Mouse (Mus musculus) neural tube, embryonic 10.5 days (tissue): ENCODE results near the gene Rasal2.
A peak's percentile ranks its signal among the peaks of the same experiment; 100 is the strongest.
"Not testable (repeated sequence)": the region's sequence is repeated elsewhere in the genome, so short reads cannot be mapped to it uniquely, and the experiment has no call there.

Source experiments
- DNase-seq: peaks from one replicate; pipeline ENCODE4 v3.0.0-alpha.2; 2017; ENCODE audit warnings: low spot score; ENCODE audit errors: extremely low spot score

Gene Rasal2

DNA sequence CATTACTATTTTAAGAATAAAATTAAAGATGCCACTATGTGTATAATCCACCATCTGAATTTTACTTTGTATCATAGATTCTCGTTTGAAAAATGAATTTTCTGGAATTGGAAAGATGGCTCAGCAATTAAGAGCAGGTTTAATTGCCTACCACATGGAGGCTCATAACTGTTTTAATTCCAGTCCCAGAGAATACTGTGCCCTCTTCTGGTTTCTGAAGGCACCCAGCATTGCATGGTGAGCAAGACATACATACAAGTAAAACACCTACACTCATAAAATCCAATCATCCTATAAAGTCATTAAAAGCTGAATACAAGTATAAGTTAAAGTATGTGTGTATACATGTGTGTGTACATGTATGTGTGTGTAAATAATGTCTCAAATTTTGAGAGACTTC, 165.6 kb downstream of the Rasal2 start:
- no peak for DNase-seq

GRCm38 (mm10) chr1:157244453-157244790, 168.0 kb downstream of the Rasal2 start:
- DNase-seq = peak; percentile 30

GRCm38 (mm10) chr1:157243576-157244452, 168.6 kb downstream of the Rasal2 start:
- no peak for DNase-seq

DNA sequence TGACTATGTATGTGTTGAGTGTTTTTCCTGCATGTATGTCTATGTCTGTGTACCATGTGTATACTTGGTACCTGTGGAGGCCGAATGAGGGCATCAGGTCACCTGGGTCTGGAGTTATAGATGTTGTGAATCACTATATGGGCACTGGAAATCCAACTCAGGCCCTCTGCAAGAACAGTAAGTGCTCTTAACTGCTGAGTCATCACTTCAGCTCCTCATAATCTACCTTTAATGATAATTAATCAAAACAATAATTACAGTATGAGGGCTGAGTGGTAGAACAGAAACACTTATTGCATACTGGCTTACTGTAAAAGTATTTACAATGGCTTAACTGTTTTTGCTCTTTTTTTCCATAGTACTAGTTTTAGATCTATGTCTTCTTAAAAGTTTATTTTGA, 172.7 kb downstream of the Rasal2 start:
- no peak for DNase-seq

DNA sequence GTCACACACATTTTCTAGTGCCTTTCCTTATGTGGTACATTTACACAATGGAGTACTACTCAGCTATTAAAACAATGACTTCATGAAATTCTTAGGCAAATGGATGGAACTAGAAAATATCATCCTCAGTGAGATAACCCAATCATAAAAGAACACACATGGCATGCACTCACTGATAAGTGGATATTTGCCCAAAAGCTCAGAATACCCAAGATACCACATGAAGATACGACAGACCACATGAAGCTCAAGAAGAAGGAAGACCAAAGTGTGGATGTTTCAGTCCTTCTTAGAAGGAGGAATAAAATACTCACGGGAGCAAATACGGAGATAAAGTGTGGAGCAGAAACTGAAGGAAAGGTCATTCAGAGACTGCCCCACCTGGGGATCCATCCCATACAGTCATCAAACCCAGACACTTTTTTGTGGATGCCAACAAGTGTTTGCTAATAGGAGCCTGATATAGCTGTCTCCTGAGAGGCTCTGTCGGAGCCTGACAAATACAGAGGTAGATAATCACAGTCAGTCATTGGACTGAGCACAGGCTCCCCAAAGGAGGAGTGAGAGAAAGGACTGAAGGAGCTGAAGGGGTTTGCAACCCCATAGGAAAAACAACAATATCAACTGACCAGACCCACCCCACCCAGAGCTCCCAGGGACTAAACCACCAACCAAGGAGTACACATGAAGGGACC, 175.6 kb downstream of the Rasal2 start:
- DNase-seq = not testable (repeated sequence)

- DNase-seq = no peak
These were observed 178.9 kb downstream of the Rasal2 start for GRCm38 (mm10) chr1:157233451-157233850.

- no peak for DNase-seq
These were observed 180.0 kb downstream of the Rasal2 start for GRCm38 (mm10) chr1:157232372-157232771.

- no peak for DNase-seq
These were observed 181.4 kb downstream of the Rasal2 start for GRCm38 (mm10) chr1:157231016-157231415.

GRCm38 (mm10) chr1:157230386-157230785, 182.0 kb downstream of the Rasal2 start:
- DNase-seq = no peak

DNA sequence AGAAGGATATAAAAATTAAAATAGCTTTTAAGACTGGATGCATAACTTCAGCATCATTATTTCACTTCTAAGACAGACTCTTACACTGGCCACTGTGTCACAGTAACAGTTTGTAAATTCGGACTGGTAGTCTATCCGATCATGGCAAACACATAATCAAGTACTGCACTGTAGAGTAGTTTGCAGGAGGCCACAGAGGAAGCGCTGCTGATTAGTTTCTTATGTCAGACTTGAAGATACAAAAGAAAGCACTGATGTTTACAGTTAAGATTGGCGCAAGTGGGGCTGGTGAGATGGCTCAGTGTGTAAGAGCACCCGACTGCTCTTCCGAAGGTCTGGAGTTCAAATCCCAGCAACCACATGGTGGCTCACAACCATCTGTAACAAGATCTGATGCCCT, 187.4 kb downstream of the Rasal2 start:
- DNase-seq = no peak

GRCm38 (mm10) chr1:157220910-157221309, 191.5 kb downstream of the Rasal2 start:
- no peak for DNase-seq

- DNase-seq = no peak
These were observed 191.9 kb downstream of the Rasal2 start for GRCm38 (mm10) chr1:157220466-157220865.

GRCm38 (mm10) chr1:157208754-157209153, 203.6 kb downstream of the Rasal2 start:
- DNase-seq = no peak

- no peak for DNase-seq
These were observed 206.7 kb downstream of the Rasal2 start for GRCm38 (mm10) chr1:157205685-157206084.

DNA sequence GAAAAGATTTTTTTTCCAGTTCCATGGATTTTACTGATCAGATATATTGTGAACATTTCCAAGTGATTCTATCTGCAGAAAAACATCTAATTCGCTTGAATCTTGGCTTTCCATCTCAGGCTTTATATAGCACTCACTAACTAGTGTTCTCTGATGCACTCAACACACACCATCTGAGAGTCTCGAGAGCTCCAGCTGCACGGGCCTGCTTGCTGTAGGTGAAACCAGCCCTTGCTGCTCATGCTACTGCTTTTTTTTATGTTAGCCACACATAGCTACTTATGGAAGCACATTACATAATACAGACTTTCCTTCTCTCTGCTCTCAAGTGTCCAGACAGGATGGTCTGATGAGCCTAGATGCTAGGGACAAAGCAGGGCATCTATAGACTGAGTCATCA, 229.4 kb downstream of the Rasal2 start:
- no peak for DNase-seq

GRCm38 (mm10) chr1:157182431-157182830, 230.0 kb downstream of the Rasal2 start:
- DNase-seq = no peak

DNA sequence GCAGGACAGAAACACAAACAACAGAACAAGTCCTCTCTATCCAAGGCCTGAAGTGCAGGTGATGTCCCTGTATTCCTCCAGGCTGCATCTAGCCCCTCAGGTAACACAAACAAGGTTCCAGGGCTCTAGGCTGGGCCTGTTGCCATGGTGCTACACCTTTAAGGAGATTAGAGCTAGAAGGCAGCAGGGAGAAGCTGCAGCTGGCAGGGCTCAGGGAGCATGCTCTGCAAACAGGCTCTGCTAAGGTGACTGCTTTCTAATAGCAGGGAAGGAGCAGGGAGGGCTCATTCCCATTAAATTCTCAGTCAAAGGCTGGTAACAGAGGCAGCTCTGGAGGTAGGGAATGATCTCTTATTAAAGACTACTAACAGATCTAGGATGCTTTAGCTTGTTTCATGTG, 231.3 kb downstream of the Rasal2 start:
- no peak for DNase-seq

- no peak for DNase-seq
These were observed 233.2 kb downstream of the Rasal2 start for GRCm38 (mm10) chr1:157178988-157179764.

GRCm38 (mm10) chr1:157169292-157169691, 243.1 kb downstream of the Rasal2 start:
- no peak for DNase-seq

- DNase-seq = no peak
These were observed 243.5 kb downstream of the Rasal2 start for GRCm38 (mm10) chr1:157168891-157169290.

- no peak for DNase-seq
These were observed 258.6 kb downstream of the Rasal2 start for GRCm38 (mm10) chr1:157153781-157154180.

DNA sequence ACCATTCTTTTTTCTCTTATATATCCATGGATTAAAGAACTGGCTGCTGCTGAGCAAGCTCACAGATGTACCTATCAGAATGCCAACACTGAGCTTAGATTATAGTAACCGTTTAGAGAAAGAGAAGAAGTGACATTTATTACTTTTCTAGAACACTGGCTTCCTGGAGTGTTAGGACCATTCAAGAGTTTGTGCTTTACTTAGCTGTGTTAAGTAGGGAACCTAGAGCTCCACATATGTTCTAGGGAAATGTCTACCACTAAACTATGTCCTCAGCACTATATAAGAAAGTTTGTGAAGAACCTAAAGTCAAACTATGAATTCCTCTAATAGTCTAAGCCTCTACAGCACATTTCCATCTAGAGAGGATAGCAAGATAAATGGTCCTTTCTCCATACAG, 262.3 kb downstream of the Rasal2 start:
- no peak for DNase-seq
